ENCODE assay signal across 10 mouse cellular contexts in genomic region chr10:127664166-127664565, GRCm38 (mm10). TPM values are rescaled to one million over a fixed set of nuclear protein-coding genes. Genes with fewer than 3 reads are reported as not detected.
A peak's percentile ranks its signal among the peaks of the same experiment; 100 is the strongest.
DNase-seq lines count a peak whose midpoint lies in the region; ATAC-seq and TF ChIP-seq lines count a peak whose summit lies in the region.
"Had no signal": no experiment of that assay in that cellular context is flagged by ENCODE, and none has a peak within 500 bp of the region (broad histone marks: within the 10 kb centered on the region; RNA-seq: fewer than 3 reads in every experiment).

No protein-coding gene starts in this region.

- intact Hi-C loops in heart, postnatal 36 days (cut with DNase I): loop anchor here (10.0 kb wide), 1 partner anchor 511 kb away; no protein-coding TSS in a partner anchor

- no peak for ATAC-seq in lung, embryonic 16.5 days (ENCODE audit: low read depth)
- ATAC-seq in embryonic facial prominence, embryonic 14.5 days (ENCODE audit: low read depth): no peak

- H3K36me3 ChIP-seq in lung, embryonic 16.5 days (ENCODE audit: control insufficient read depth, insufficient read depth, low read length): peaks cover 19% of the 10 kb centered on the region
- peaks cover 49% of the 10 kb centered on the region for H3K36me3 ChIP-seq in embryonic facial prominence, embryonic 14.5 days (ENCODE audit: control insufficient read depth, insufficient read depth, low read length)
- H3K36me3 ChIP-seq in myocyte (ENCODE audit: control insufficient read depth, insufficient read depth): peaks cover 20% of the 10 kb centered on the region

- H3K4me3 ChIP-seq in lung, embryonic 16.5 days (ENCODE audit: low read length): peak overlapping the region; percentile 92; the same call in 1 of the 2 replicates
- peak overlapping the region; percentile 85 for H3K4me3 ChIP-seq in embryonic facial prominence, embryonic 14.5 days (ENCODE audit: low read depth, low read length)
- peak overlapping the region; percentile 98 for H3K4me3 ChIP-seq in myocyte

- peak; percentile 94 for DNase-seq in heart, adult 11 months
- DNase-seq in heart, postnatal 36 days: no peak
- DNase-seq in lung, postnatal 14 days: no peak
- no peak for DNase-seq in embryonic facial prominence, embryonic 14.5 days (ENCODE audit: low spot score)
- no peak for DNase-seq in left cerebral cortex, adult 18-20 months (ENCODE audit: low spot score in 2 of 2)
- no peak for DNase-seq in urinary bladder, adult 2 months (ENCODE audit: low spot score)
- DNase-seq: adrenal gland, postnatal 36 days had no signal

- H3ac ChIP-seq in myocyte (ENCODE audit: control insufficient read depth, insufficient read length): peak overlapping the region; percentile 72

- peak overlapping the region; percentile 98 for H3K27ac ChIP-seq in lung, embryonic 16.5 days (ENCODE audit: low read length)
- H3K27ac ChIP-seq in embryonic facial prominence, embryonic 14.5 days (replicated peaks; ENCODE audit: low read depth, low read length): peak overlapping the region; percentile 4; the same call in 1 of the 2 replicates

- no peak for TF ChIP-seq POLR2A in myocyte (IDR thresholded peaks at IDR 0.05; ENCODE audit: insufficient read length, low read depth)

- peaks cover 56% of the 10 kb centered on the region for H3K4me1 ChIP-seq in lung, embryonic 16.5 days (replicated peaks; ENCODE audit: control insufficient read depth, insufficient read depth, low read length)
- H3K4me1 ChIP-seq in embryonic facial prominence, embryonic 14.5 days (ENCODE audit: control insufficient read depth, insufficient read depth, low read length): peaks cover 38% of the 10 kb centered on the region

- H3K79me2 ChIP-seq in myocyte (ENCODE audit: control insufficient read depth, insufficient read depth): peaks cover 33% of the 10 kb centered on the region

- WGBS in lung, embryonic 16.5 days: 39% methylated on average over 16 of the region's 16 CpGs
- 30% methylated on average over 16 of the region's 16 CpGs for WGBS in embryonic facial prominence, embryonic 14.5 days

- H3K9ac ChIP-seq in lung, embryonic 16.5 days (ENCODE audit: low read length): peak overlapping the region; percentile 97
- H3K9ac ChIP-seq in embryonic facial prominence, embryonic 14.5 days (ENCODE audit: low read depth, low read length): peak overlapping the region; percentile 47

- H3K9me3 ChIP-seq in lung, embryonic 16.5 days (ENCODE audit: control insufficient read depth, low read length): no peaks in the 10 kb centered on the region
- H3K9me3 ChIP-seq in embryonic facial prominence, embryonic 14.5 days (ENCODE audit: control insufficient read depth, low read length): no peaks in the 10 kb centered on the region

- H3K4me2 ChIP-seq in lung, embryonic 16.5 days (ENCODE audit: low read depth, low read length): peak overlapping the region; percentile 80
- peak overlapping the region; percentile 73 for H3K4me2 ChIP-seq in embryonic facial prominence, embryonic 14.5 days (ENCODE audit: low read depth, low read length)
- H3K4me2 ChIP-seq in myocyte (ENCODE audit: low read depth): peak overlapping the region; percentile 97

- H3K27me3 ChIP-seq in lung, embryonic 16.5 days (ENCODE audit: control insufficient read depth, insufficient read depth, low read depth, low read length): no peaks in the 10 kb centered on the region
- no peaks in the 10 kb centered on the region for H3K27me3 ChIP-seq in embryonic facial prominence, embryonic 14.5 days (replicated peaks; ENCODE audit: control insufficient read depth, insufficient read depth, low read length)
- no peaks in the 10 kb centered on the region for H3K27me3 ChIP-seq in myocyte (ENCODE audit: control insufficient read depth, insufficient read depth, insufficient read length)

TF ChIP-seq in myocyte, 11 proteins besides CTCF, POLR2A, EP300 and RAD21:
- no peak for TF ChIP-seq MYOG (IDR thresholded peaks at IDR 0.05; ENCODE audit: control insufficient read depth in 1 of 3, insufficient read depth in 1 of 3, insufficient read length in 2 of 3, low read depth in 2 of 3)
- TF ChIP-seq CEBPB (IDR thresholded peaks at IDR 0.05; ENCODE audit: insufficient read depth, poor library complexity, severe bottlenecking): no peak
- no peak for TF ChIP-seq SRF (IDR thresholded peaks at IDR 0.05; ENCODE audit: control insufficient read depth, insufficient read length, low read depth)
- no peak for TF ChIP-seq MYOD1 (IDR thresholded peaks at IDR 0.05; ENCODE audit: control insufficient read depth in 1 of 3, insufficient read length in 2 of 3, low read depth in 2 of 3)
- no peak for TF ChIP-seq E2F4 (IDR thresholded peaks at IDR 0.05; ENCODE audit: insufficient read depth)
- no peak for TF ChIP-seq USF1 (IDR thresholded peaks at IDR 0.05; ENCODE audit: low read depth)
- TF ChIP-seq TCF3 (IDR thresholded peaks at IDR 0.05; ENCODE audit: insufficient read length, low read depth): no peak
- TF ChIP-seq REST (IDR thresholded peaks at IDR 0.05; ENCODE audit: insufficient read depth, insufficient read length): no peak

RNA-seq across cellular contexts. Expression of gene Nemp1, which starts 2.5 kb away (rescaled TPM):
- 1 to 10 TPM; 2.7 to 4.5 TPM for total RNA-seq in heart, postnatal 36 days (2021)
- 12.6 and 13.2 TPM in 2 replicates for polyA plus RNA-seq in lung, embryonic 16.5 days (2015; fragmentation: Nextera tagmentation; extraction: Ambion mirVana)
- polyA plus RNA-seq in embryonic facial prominence, embryonic 14.5 days (2014; fragmentation: Nextera tagmentation; extraction: Ambion mirVana): 10.5 and 11.2 TPM in 2 replicates
- 5.6 TPM for polyA plus RNA-seq in myocyte (2012; fragmentation: generic; extraction: Trizol)
- total RNA-seq in left cerebral cortex, adult 18-20 months (2021): 1 to 10 TPM; 4.6 to 5.1 TPM
- 8.3 and 9.1 TPM in 2 replicates for polyA plus RNA-seq in urinary bladder, adult 2 months (2012; rRNA removed)

RNA-seq across cellular contexts. Expression of gene Nab2, which starts 4.2 kb away (rescaled TPM):
- 1 to 10 TPM; 5.7 to 8.4 TPM for total RNA-seq in heart, postnatal 36 days (2021)
- polyA plus RNA-seq in lung, embryonic 16.5 days (2015; fragmentation: Nextera tagmentation; extraction: Ambion mirVana): 16.2 and 17.9 TPM in 2 replicates
- 15.2 and 16.1 TPM in 2 replicates for polyA plus RNA-seq in embryonic facial prominence, embryonic 14.5 days (2014; fragmentation: Nextera tagmentation; extraction: Ambion mirVana)
- 68.7 TPM for polyA plus RNA-seq in myocyte (2012; fragmentation: generic; extraction: Trizol)
- 10 to 100 TPM; 58.2 to 71.7 TPM for total RNA-seq in left cerebral cortex, adult 18-20 months (2021)
- polyA plus RNA-seq in urinary bladder, adult 2 months (2012; rRNA removed): 27.5 and 29.1 TPM in 2 replicates

RNA-seq across cellular contexts. Expression of gene Stat6, which starts 21.4 kb away (rescaled TPM):
- 10 to 100 TPM; 42.3 to 46.0 TPM for total RNA-seq in heart, postnatal 36 days (2021)
- 47.4 and 49.2 TPM in 2 replicates for polyA plus RNA-seq in lung, embryonic 16.5 days (2015; fragmentation: Nextera tagmentation; extraction: Ambion mirVana)
- polyA plus RNA-seq in embryonic facial prominence, embryonic 14.5 days (2014; fragmentation: Nextera tagmentation; extraction: Ambion mirVana): 22.9 and 23.1 TPM in 2 replicates
- 0.26 TPM for polyA plus RNA-seq in myocyte (2012; fragmentation: generic; extraction: Trizol)
- total RNA-seq in left cerebral cortex, adult 18-20 months (2021): 10 to 100 TPM; 15.9 to 17.8 TPM
- polyA plus RNA-seq in urinary bladder, adult 2 months (2012; rRNA removed): 78.1 and 88.7 TPM in 2 replicates

RNA-seq across cellular contexts. Expression of gene Myo1a, which starts 40.8 kb away (rescaled TPM):
- total RNA-seq in heart, postnatal 36 days (2021): not detected
- 0.19 and 0.39 TPM in 2 replicates for polyA plus RNA-seq in lung, embryonic 16.5 days (2015; fragmentation: Nextera tagmentation; extraction: Ambion mirVana)
- 0.75 and 1.2 TPM in 2 replicates for polyA plus RNA-seq in embryonic facial prominence, embryonic 14.5 days (2014; fragmentation: Nextera tagmentation; extraction: Ambion mirVana)
- polyA plus RNA-seq in myocyte (2012; fragmentation: generic; extraction: Trizol): 0.35 TPM
- total RNA-seq in left cerebral cortex, adult 18-20 months (2021): under 1 TPM; 0.77 to 0.88 TPM
- polyA plus RNA-seq in urinary bladder, adult 2 months (2012; rRNA removed): 0.22 and 0.39 TPM in 2 replicates
- total RNA-seq: granulocyte monocyte progenitor cell, adult 5-6 weeks had no signal

RNA-seq across cellular contexts. Expression of gene Lrp1, which starts 43.2 kb away (rescaled TPM):
- total RNA-seq in heart, postnatal 36 days (2021): 10 to 100 TPM; 73.4 to 88.6 TPM
- polyA plus RNA-seq in lung, embryonic 16.5 days (2015; fragmentation: Nextera tagmentation; extraction: Ambion mirVana): 78.9 and 83.6 TPM in 2 replicates
- 137 and 145 TPM in 2 replicates for polyA plus RNA-seq in embryonic facial prominence, embryonic 14.5 days (2014; fragmentation: Nextera tagmentation; extraction: Ambion mirVana)
- polyA plus RNA-seq in myocyte (2012; fragmentation: generic; extraction: Trizol): 244 TPM
- total RNA-seq in left cerebral cortex, adult 18-20 months (2021): 100 to 1,000 TPM; 264 to 276 TPM
- polyA plus RNA-seq in urinary bladder, adult 2 months (2012; rRNA removed): 242 and 366 TPM in 2 replicates

Comparison
In these comparisons a context has a peak if more than half of its experiments do, and no peak if none do; other contexts are left out.
1. RNA of gene Stat6, which starts 21.4 kb away (polyA plus RNA-seq): 78.1 to 88.7 TPM in urinary bladder, adult 2 months, 47.4 to 49.2 TPM in lung, embryonic 16.5 days and 22.9 to 23.1 TPM in embryonic facial prominence, embryonic 14.5 days; 0.26 TPM in myocyte (single experiment); every median in the first group is over 10 times any median in the second.
2. Peak in every context shown above with its lines, with median percentiles within 50 percentile points of each other: H3K4me2 ChIP-seq and H3K4me3 ChIP-seq.